7 mouse cellular contexts compared by ENCODE assay signal in genomic region chr13:40885935-40886642, GRCm38 (mm10). TPM values are rescaled to one million over a fixed set of nuclear protein-coding genes. Genes with fewer than 3 reads are reported as not detected.
DNase-seq lines count a peak whose midpoint lies in the region; ATAC-seq and TF ChIP-seq lines count a peak whose summit lies in the region.

No protein-coding gene starts in this region.

- H3K4me1 ChIP-seq in lung, embryonic 15.5 days, result peaks cover 20% of the 10 kb centered on the region; the same call in 1 of the 2 replicates
- peaks cover 27% of the 10 kb centered on the region for H3K4me1 ChIP-seq in forebrain, embryonic 15.5 days
- peaks cover 6% of the 10 kb centered on the region; the same call in 1 of the 2 replicates for H3K4me1 ChIP-seq in limb, embryonic 14.5 days (ENCODE audit: control insufficient read depth, insufficient read depth, low read length)
- H3K4me1 ChIP-seq in stomach, embryonic 15.5 days, result no peaks in the 10 kb centered on the region; the same call in 1 of the 2 replicates

- peak overlapping the region; percentile 56 for H3K4me2 ChIP-seq in lung, embryonic 15.5 days
- peak overlapping the region; percentile 47 for H3K4me2 ChIP-seq in forebrain, embryonic 15.5 days (replicated peaks)
- peak overlapping the region; percentile 62 for H3K4me2 ChIP-seq in limb, embryonic 14.5 days (replicated peaks; ENCODE audit: low read depth, low read length, severe bottlenecking)
- peak overlapping the region; percentile 59 for H3K4me2 ChIP-seq in stomach, embryonic 15.5 days

- no peaks in the 10 kb centered on the region for H3K36me3 ChIP-seq in lung, embryonic 15.5 days
- no peaks in the 10 kb centered on the region for H3K36me3 ChIP-seq in forebrain, embryonic 15.5 days
- no peaks in the 10 kb centered on the region for H3K36me3 ChIP-seq in limb, embryonic 14.5 days (ENCODE audit: control insufficient read depth, insufficient read depth, low read length)
- no peaks in the 10 kb centered on the region for H3K36me3 ChIP-seq in stomach, embryonic 15.5 days

- no peak for TF ChIP-seq POLR2A in limb, embryonic 14.5 days (IDR thresholded peaks at IDR 0.05; ENCODE audit: borderline replicate concordance, extremely low read depth, insufficient read depth, insufficient read length)

- H3K27me3 ChIP-seq in lung, embryonic 15.5 days, result peaks cover 9% of the 10 kb centered on the region; the same call in 1 of the 2 replicates
- H3K27me3 ChIP-seq in forebrain, embryonic 15.5 days, result no peaks in the 10 kb centered on the region
- H3K27me3 ChIP-seq in limb, embryonic 14.5 days (ENCODE audit: control insufficient read depth, insufficient read depth, low read length), result no peaks in the 10 kb centered on the region; the same call in 1 of the 2 replicates
- H3K27me3 ChIP-seq in stomach, embryonic 15.5 days (replicated peaks), result no peaks in the 10 kb centered on the region

- H3K9ac ChIP-seq in lung, embryonic 15.5 days, result no peak overlapping the region
- no peak overlapping the region for H3K9ac ChIP-seq in forebrain, embryonic 15.5 days (replicated peaks)
- peak overlapping the region; percentile 42; the same call in 1 of the 2 replicates for H3K9ac ChIP-seq in limb, embryonic 14.5 days (ENCODE audit: low read depth, low read length, severe bottlenecking)
- H3K9ac ChIP-seq in stomach, embryonic 15.5 days, result no peak overlapping the region

- no peak overlapping the region for H3K27ac ChIP-seq in lung, embryonic 15.5 days
- no peak overlapping the region for H3K27ac ChIP-seq in forebrain, embryonic 15.5 days (replicated peaks)
- no peak overlapping the region for H3K27ac ChIP-seq in limb, embryonic 14.5 days (replicated peaks; ENCODE audit: low read depth, low read length)
- peak overlapping the region; percentile 16; the same call in 1 of the 2 replicates for H3K27ac ChIP-seq in stomach, embryonic 15.5 days

- no peak for DNase-seq in lung, postnatal 14 days
- DNase-seq in limb, embryonic 14.5 days (ENCODE audit: low spot score), result no peak
- DNase-seq in urinary bladder, postnatal 4 days (ENCODE audit: low spot score in 2 of 2), result no peak
- DNase-seq in adrenal gland, postnatal 25 days, result no peak

- WGBS in lung, embryonic 15.5 days, result 50% methylated on average over 10 of the region's 10 CpGs
- WGBS in forebrain, embryonic 15.5 days, result 49% methylated on average over 10 of the region's 10 CpGs
- WGBS in limb, embryonic 14.5 days, result 48% methylated on average over 10 of the region's 10 CpGs
- 43% methylated on average over 10 of the region's 10 CpGs for WGBS in stomach, embryonic 15.5 days

- no peaks in the 10 kb centered on the region for H3K9me3 ChIP-seq in lung, embryonic 15.5 days
- H3K9me3 ChIP-seq in forebrain, embryonic 15.5 days, result no peaks in the 10 kb centered on the region
- no peaks in the 10 kb centered on the region for H3K9me3 ChIP-seq in limb, embryonic 14.5 days (ENCODE audit: control insufficient read depth, low read length)
- no peaks in the 10 kb centered on the region for H3K9me3 ChIP-seq in stomach, embryonic 15.5 days

- H3K4me3 ChIP-seq in lung, embryonic 15.5 days, result peak overlapping the region; percentile 31; the same call in 1 of the 2 replicates
- peak overlapping the region; percentile 41 for H3K4me3 ChIP-seq in forebrain, embryonic 15.5 days
- H3K4me3 ChIP-seq in limb, embryonic 14.5 days (replicated peaks; ENCODE audit: low read length), result peak overlapping the region; percentile 26
- H3K4me3 ChIP-seq in stomach, embryonic 15.5 days (replicated peaks), result peak overlapping the region; percentile 32

- ATAC-seq in lung, embryonic 15.5 days (ENCODE audit: borderline replicate concordance, extremely low read depth, low FRiP score, low TSS enrichment), result 0 out of 2 replicates have a peak, but pooled peaks have one; percentile 64
- peak; percentile 6; the same call in 1 of the 2 replicates for ATAC-seq in forebrain, embryonic 15.5 days (replicated peaks)
- ATAC-seq in limb, embryonic 14.5 days (ENCODE audit: low FRiP score, low read depth), result no peak
- ATAC-seq in stomach, embryonic 15.5 days (ENCODE audit: insufficient read depth, low FRiP score, low read depth), result no peak

RNA-seq across cellular contexts. Expression of gene Gcnt2, which starts 26.5 kb away (rescaled TPM):
- polyA plus RNA-seq in lung, embryonic 15.5 days (2015; fragmentation: Nextera tagmentation; extraction: Ambion mirVana), result 2.5 and 4.0 TPM in 2 replicates
- polyA plus RNA-seq in forebrain, embryonic 15.5 days (2015; fragmentation: Nextera tagmentation; extraction: Ambion mirVana), result 3.3 and 4.5 TPM in 2 replicates
- polyA plus RNA-seq in limb, embryonic 14.5 days (2012; rRNA removed), result 1.6 and 1.7 TPM in 2 replicates
- 2.5 TPM in 2 replicates for polyA plus RNA-seq in limb, embryonic 14.5 days (2014; fragmentation: Nextera tagmentation; extraction: Ambion mirVana)
- polyA plus RNA-seq in stomach, embryonic 15.5 days (2015; fragmentation: Nextera tagmentation; extraction: Ambion mirVana), result 7.9 and 9.0 TPM in 2 replicates
- total RNA-seq in adrenal gland, postnatal 25 days (2021), result 7.2 and 7.3 TPM in 2 replicates

Comparison
In these comparisons a context has a peak if more than half of its experiments do, and no peak if none do; other contexts are left out.
1. ATAC-seq: peak in lung, embryonic 15.5 days (single experiment) and forebrain, embryonic 15.5 days (single experiment); none in limb, embryonic 14.5 days (single experiment) and stomach, embryonic 15.5 days (single experiment).
2. Peak in every context shown above with its lines, with median percentiles within 50 percentile points of each other: H3K4me2 ChIP-seq and H3K4me3 ChIP-seq.